Mouse (Mus musculus): Measurements from ENCODE around the gene Mgmt. TPM values are rescaled to one million over a fixed set of nuclear protein-coding genes. Genes with fewer than 3 reads are reported as not detected.

Gene Mgmt
- polyA plus RNA-seq, 1 experiment from 2014 or later: 5.4 TPM

- H3K4me1 ChIP-seq (ENCODE audit: insufficient read depth): peaks cover 13% of the 10 kb centered on the region
- no peaks in the 10 kb centered on the region for H3K27me3 ChIP-seq (ENCODE audit: insufficient read depth, low read length)
- no peak for TF ChIP-seq CTCF (IDR thresholded peaks at IDR 0.05; ENCODE audit: low read depth)
- no peak overlapping the region for H3K4me3 ChIP-seq (ENCODE audit: low read depth, low read length)
- no peak overlapping the region for H3K9ac ChIP-seq
- WGBS: 65% methylated on average over 5 of the region's 5 CpGs
- no peak overlapping the region for H3K27ac ChIP-seq (ENCODE audit: low read depth)
- H3K36me3 ChIP-seq (ENCODE audit: insufficient read depth): no peaks in the 10 kb centered on the region
- H3K9me3 ChIP-seq (ENCODE audit: low read depth, low read length): no peaks in the 10 kb centered on the region
- no peak for DNase-seq
- no peak for ATAC-seq (ENCODE audit: insufficient read depth)
- H3K4me2 ChIP-seq: no peak overlapping the region
These were observed 141.5 kb downstream of the Mgmt start for GRCm38 (mm10) chr7:137035916-137036315.

GRCm38 (mm10) chr7:137037471-137037870 lies 143.1 kb downstream of the Mgmt start:
- no peak overlapping the region for H3K27ac ChIP-seq (ENCODE audit: low read depth)
- DNase-seq: peak; percentile 47
- WGBS: 58% methylated on average over 4 of the region's 4 CpGs
- H3K4me2 ChIP-seq: no peak overlapping the region
- TF ChIP-seq CTCF (IDR thresholded peaks at IDR 0.05; ENCODE audit: low read depth): no peak
- peaks cover 13% of the 10 kb centered on the region for H3K4me1 ChIP-seq (ENCODE audit: insufficient read depth)
- H3K9ac ChIP-seq: no peak overlapping the region
- H3K36me3 ChIP-seq (ENCODE audit: insufficient read depth): no peaks in the 10 kb centered on the region
- no peaks in the 10 kb centered on the region for H3K9me3 ChIP-seq (ENCODE audit: low read depth, low read length)
- peak; percentile 21; the same call in 1 of the 2 replicates for ATAC-seq (ENCODE audit: insufficient read depth)
- no peaks in the 10 kb centered on the region for H3K27me3 ChIP-seq (ENCODE audit: insufficient read depth, low read length)
- H3K4me3 ChIP-seq (ENCODE audit: low read depth, low read length): no peak overlapping the region

GRCm38 (mm10) chr7:137037872-137038271 lies 143.5 kb downstream of the Mgmt start:
- no peak overlapping the region for H3K27ac ChIP-seq (ENCODE audit: low read depth)
- WGBS: 36% methylated on average over 5 of the region's 5 CpGs
- DNase-seq: peak; percentile 59
- H3K4me1 ChIP-seq (ENCODE audit: insufficient read depth): peaks cover 13% of the 10 kb centered on the region
- H3K36me3 ChIP-seq (ENCODE audit: insufficient read depth): no peaks in the 10 kb centered on the region
- no peak for TF ChIP-seq CTCF (IDR thresholded peaks at IDR 0.05; ENCODE audit: low read depth)
- ATAC-seq (ENCODE audit: insufficient read depth): peak; percentile 74
- H3K4me2 ChIP-seq: no peak overlapping the region
- no peaks in the 10 kb centered on the region for H3K9me3 ChIP-seq (ENCODE audit: low read depth, low read length)
- H3K27me3 ChIP-seq (ENCODE audit: insufficient read depth, low read length): no peaks in the 10 kb centered on the region
- H3K4me3 ChIP-seq (ENCODE audit: low read depth, low read length): no peak overlapping the region
- no peak overlapping the region for H3K9ac ChIP-seq

GRCm38 (mm10) chr7:137038311-137038945 lies 144.0 kb downstream of the Mgmt start:
- H3K27me3 ChIP-seq (ENCODE audit: insufficient read depth, low read length): peaks cover 2% of the 10 kb centered on the region; the same call in 1 of the 2 replicates
- no peaks in the 10 kb centered on the region for H3K9me3 ChIP-seq (ENCODE audit: low read depth, low read length)
- no peak overlapping the region; the same call in 1 of the 2 replicates for H3K27ac ChIP-seq (ENCODE audit: low read depth)
- H3K9ac ChIP-seq: no peak overlapping the region
- no peak for DNase-seq
- H3K4me3 ChIP-seq (ENCODE audit: low read depth, low read length): no peak overlapping the region
- 40% methylated on average over 10 of the region's 10 CpGs for WGBS
- no peak overlapping the region for H3K4me2 ChIP-seq
- no peak for TF ChIP-seq CTCF (IDR thresholded peaks at IDR 0.05; ENCODE audit: low read depth)
- no peaks in the 10 kb centered on the region for H3K36me3 ChIP-seq (ENCODE audit: insufficient read depth)
- peaks cover 13% of the 10 kb centered on the region for H3K4me1 ChIP-seq (ENCODE audit: insufficient read depth)
- ATAC-seq (ENCODE audit: insufficient read depth): no peak

GRCm38 (mm10) chr7:137038946-137039320 lies 144.5 kb downstream of the Mgmt start:
- no peaks in the 10 kb centered on the region for H3K36me3 ChIP-seq (ENCODE audit: insufficient read depth)
- ATAC-seq (ENCODE audit: insufficient read depth): no peak
- no peaks in the 10 kb centered on the region for H3K9me3 ChIP-seq (ENCODE audit: low read depth, low read length)
- peaks cover 5% of the 10 kb centered on the region; the same call in 1 of the 2 replicates for H3K27me3 ChIP-seq (ENCODE audit: insufficient read depth, low read length)
- peaks cover 13% of the 10 kb centered on the region for H3K4me1 ChIP-seq (ENCODE audit: insufficient read depth)
- H3K4me2 ChIP-seq: no peak overlapping the region
- TF ChIP-seq CTCF (IDR thresholded peaks at IDR 0.05; ENCODE audit: low read depth): no peak
- no peak overlapping the region for H3K27ac ChIP-seq (ENCODE audit: low read depth)
- 64% methylated on average over 7 of the region's 7 CpGs for WGBS
- peak; percentile 10 for DNase-seq
- no peak overlapping the region for H3K9ac ChIP-seq
- H3K4me3 ChIP-seq (ENCODE audit: low read depth, low read length): no peak overlapping the region

GRCm38 (mm10) chr7:137040646-137041045 lies 146.2 kb downstream of the Mgmt start:
- H3K4me3 ChIP-seq (ENCODE audit: low read depth, low read length): no peak overlapping the region
- ATAC-seq (ENCODE audit: insufficient read depth) (no peak), DNase-seq (peak; percentile 11)
- H3K4me2 ChIP-seq: no peak overlapping the region
- 37% methylated on average over 8 of the region's 8 CpGs for WGBS
- H3K27me3 ChIP-seq (ENCODE audit: insufficient read depth, low read length): peaks cover 5% of the 10 kb centered on the region; the same call in 1 of the 2 replicates
- peaks cover 13% of the 10 kb centered on the region for H3K4me1 ChIP-seq (ENCODE audit: insufficient read depth)
- TF ChIP-seq CTCF (IDR thresholded peaks at IDR 0.05; ENCODE audit: low read depth): no peak
- no peaks in the 10 kb centered on the region for H3K9me3 ChIP-seq (ENCODE audit: low read depth, low read length)
- H3K9ac ChIP-seq: no peak overlapping the region
- no peak overlapping the region for H3K27ac ChIP-seq (ENCODE audit: low read depth)
- no peaks in the 10 kb centered on the region for H3K36me3 ChIP-seq (ENCODE audit: insufficient read depth)

- TF ChIP-seq CTCF (IDR thresholded peaks at IDR 0.05; ENCODE audit: low read depth): no peak
- ATAC-seq (ENCODE audit: insufficient read depth): no peak
- Histone ChIP-seq H3K4me2 (no peak overlapping the region), H3K27ac (ENCODE audit: low read depth) (no peak overlapping the region), H3K4me3 (ENCODE audit: low read depth, low read length) (no peak overlapping the region), H3K4me1 (ENCODE audit: insufficient read depth) (peaks cover 10% of the 10 kb centered on the region; the same call in 1 of the 2 replicates), H3K36me3 (ENCODE audit: insufficient read depth) (no peaks in the 10 kb centered on the region), H3K9me3 (ENCODE audit: low read depth, low read length) (no peaks in the 10 kb centered on the region), H3K9ac (no peak overlapping the region), H3K27me3 (ENCODE audit: insufficient read depth, low read length) (peaks cover 5% of the 10 kb centered on the region; the same call in 1 of the 2 replicates)
- peak; percentile 22 for DNase-seq
- 79% methylated on average over 4 of the region's 4 CpGs for WGBS
These were observed 152.5 kb downstream of the Mgmt start for GRCm38 (mm10) chr7:137046891-137047290.
